Mouse (Mus musculus) kidney, postnatal 0 days (tissue): ENCODE results near the gene Mast3. TPM values are rescaled to one million over a fixed set of nuclear protein-coding genes. Genes with fewer than 3 reads are reported as not detected.
A peak's percentile ranks its signal among the peaks of the same experiment; 100 is the strongest.

Experiments used
- ATAC-seq: fragments of 200-750 bp; cut with Nextera tagmentation; replicated peaks from 2 replicates; pipeline ENCODE4 v1.8.0; 2017; ENCODE audit warnings: low read depth, moderate number of reproducible peaks, moderate TSS enrichment, moderate library complexity; ENCODE audit not compliant: low FRiP score
- DNase-seq: peaks from one replicate; pipeline ENCODE4 v3.0.0-alpha.2; 2016; ENCODE audit warnings: low spot score
- H3K27ac ChIP-seq: fragments of 300-500 bp; sonication (generic); 2 replicates; pipeline ENCODE4 v1.5.1; 2014; ENCODE audit warnings: mild to moderate bottlenecking
- H3K27me3 ChIP-seq: fragments of 300-500 bp; sonication (generic); 2 replicates; pipeline ENCODE4 v1.6.1; 2014; ENCODE audit warnings: low read length, mixed read lengths; ENCODE audit not compliant: insufficient read depth
- H3K36me3 ChIP-seq: fragments of 300-500 bp; sonication (generic); 2 replicates; pipeline ENCODE4 v1.6.1; 2014; ENCODE audit warnings: low read length, mixed read lengths; ENCODE audit not compliant: insufficient read depth
- H3K4me1 ChIP-seq: fragments of 300-500 bp; sonication (generic); replicated peaks from 2 replicates; pipeline ENCODE4 v1.6.1; 2014; ENCODE audit warnings: antibody characterized with exemption, low read length, mixed read lengths; ENCODE audit not compliant: insufficient read depth
- H3K4me2 ChIP-seq: fragments of 300-500 bp; sonication (generic); 2 replicates; pipeline ENCODE4 v1.6.1; 2014; ENCODE audit warnings: mild to moderate bottlenecking, low read length, moderate library complexity, mixed read lengths
- H3K4me3 ChIP-seq: fragments of 300-500 bp; sonication (generic); replicated peaks from 2 replicates; pipeline ENCODE4 v1.5.1; 2014; ENCODE audit warnings: low read depth, low read length
- H3K9ac ChIP-seq: fragments of 300-500 bp; sonication (generic); 2 replicates; pipeline ENCODE4 v1.6.1; 2014; ENCODE audit warnings: low read depth, low read length
- H3K9me3 ChIP-seq: fragments of 300-500 bp; sonication (generic); replicated peaks from 2 replicates; pipeline ENCODE4 v1.6.1; 2016; ENCODE audit warnings: low read length, inconsistent platforms, mixed read lengths
- CTCF ChIP-seq: IDR thresholded peaks from 2 replicates; pipeline ENCODE4 v1.5.1; 2016; ENCODE audit warnings: antibody characterized with exemption, low read depth, mild to moderate bottlenecking, moderate library complexity
- WGBS: fragments of 180-500 bp; shearing (Covaris S2); extraction: QIAGEN DNeasy Blood & Tissue Kit; methylation state at CpG from one replicate; pipeline ENCODE4 v1.1.7; 2014; 5-methylcytosine and 5-hydroxymethylcytosine counted together
- polyA plus RNA-seq: library from polyadenylated mRNA; unstranded; fragments of >200 nt; fragmentation: Nextera tagmentation; extraction: Ambion mirVana; gene quantifications from 2 replicates; pipeline ENCODE4 v1.2.1, GENCODE M21; 2015

Mast3 gene
- polyA plus RNA-seq, 1 experiment from 2014 or later: 10.2 TPM

DNA sequence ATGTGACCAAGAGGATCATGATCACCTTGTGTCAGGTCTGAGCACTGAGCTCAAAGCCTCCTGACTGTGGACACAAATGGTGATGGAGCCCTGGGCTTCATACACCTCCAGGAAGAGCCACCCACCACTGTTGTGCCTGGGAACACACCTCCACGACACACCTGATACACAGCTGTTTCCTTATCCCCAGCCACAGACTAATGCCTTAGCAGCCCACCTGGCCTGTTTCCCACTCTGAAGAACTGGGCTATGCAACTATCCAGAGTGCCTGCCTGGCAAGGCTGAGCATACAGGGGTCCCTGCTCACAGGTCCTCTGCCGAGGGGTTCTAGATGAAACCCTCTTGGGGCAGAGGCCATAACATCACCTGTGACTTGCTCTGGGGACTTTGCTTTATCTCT is 10.6 kb downstream of the Mast3 start:
- DNase-seq (no peak), ATAC-seq (no peak)
- no peak overlapping the region for H3K4me2 ChIP-seq
- no peak for TF ChIP-seq CTCF
- H3K27ac ChIP-seq: no peak overlapping the region
- peaks cover 9% of the 10 kb centered on the region; the same call in 1 of the 2 replicates for H3K27me3 ChIP-seq
- 0 out of 2 replicates have a peak, but pooled peaks cover under 1% of the 10 kb centered on the region for H3K36me3 ChIP-seq
- no peak overlapping the region for H3K9ac ChIP-seq
- H3K4me1 ChIP-seq: peaks cover 35% of the 10 kb centered on the region
- H3K9me3 ChIP-seq: no peaks in the 10 kb centered on the region
- WGBS: 80% methylated on average over 2 of the region's 2 CpGs
- H3K4me3 ChIP-seq: no peak overlapping the region

DNA sequence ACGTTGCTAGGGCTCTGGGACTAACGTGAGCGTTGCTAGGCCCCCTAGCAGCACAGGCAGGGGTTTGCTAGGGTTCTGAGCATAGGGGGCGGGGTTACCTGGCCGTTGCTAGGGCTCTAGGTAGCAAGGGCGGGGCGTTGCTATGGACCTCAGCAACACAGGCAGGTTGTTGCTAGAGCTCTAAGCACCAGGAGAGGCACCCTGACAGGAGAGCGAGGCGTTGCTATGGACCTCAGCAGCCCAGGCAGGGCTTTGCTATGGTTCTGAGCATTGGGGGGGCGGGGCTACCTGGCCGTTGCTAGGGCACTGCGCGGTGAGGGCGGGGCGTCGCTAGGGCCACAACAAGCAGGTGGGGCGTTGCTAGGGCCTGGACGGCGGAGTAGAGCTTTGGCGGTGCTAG is 12.2 kb downstream of the Mast3 start:
- DNase-seq: peak; percentile 74
- Histone ChIP-seq H3K9me3 (no peaks in the 10 kb centered on the region), H3K4me1 (peaks cover 26% of the 10 kb centered on the region), H3K4me2 (peak overlapping the region; percentile 80), H3K27me3 (no peaks in the 10 kb centered on the region), H3K36me3 (peaks cover 13% of the 10 kb centered on the region; the same call in 1 of the 2 replicates), H3K4me3 (peak overlapping the region; percentile 70), H3K27ac (peak overlapping the region; percentile 86; the same call in 1 of the 2 replicates), H3K9ac (peak overlapping the region; percentile 83; the same call in 1 of the 2 replicates)
- TF ChIP-seq CTCF: 0 out of 2 replicates have a peak, but pooled peaks have one; percentile 5
- WGBS: 2% methylated on average over 20 of the region's 20 CpGs
- ATAC-seq: peak; percentile 70

DNA sequence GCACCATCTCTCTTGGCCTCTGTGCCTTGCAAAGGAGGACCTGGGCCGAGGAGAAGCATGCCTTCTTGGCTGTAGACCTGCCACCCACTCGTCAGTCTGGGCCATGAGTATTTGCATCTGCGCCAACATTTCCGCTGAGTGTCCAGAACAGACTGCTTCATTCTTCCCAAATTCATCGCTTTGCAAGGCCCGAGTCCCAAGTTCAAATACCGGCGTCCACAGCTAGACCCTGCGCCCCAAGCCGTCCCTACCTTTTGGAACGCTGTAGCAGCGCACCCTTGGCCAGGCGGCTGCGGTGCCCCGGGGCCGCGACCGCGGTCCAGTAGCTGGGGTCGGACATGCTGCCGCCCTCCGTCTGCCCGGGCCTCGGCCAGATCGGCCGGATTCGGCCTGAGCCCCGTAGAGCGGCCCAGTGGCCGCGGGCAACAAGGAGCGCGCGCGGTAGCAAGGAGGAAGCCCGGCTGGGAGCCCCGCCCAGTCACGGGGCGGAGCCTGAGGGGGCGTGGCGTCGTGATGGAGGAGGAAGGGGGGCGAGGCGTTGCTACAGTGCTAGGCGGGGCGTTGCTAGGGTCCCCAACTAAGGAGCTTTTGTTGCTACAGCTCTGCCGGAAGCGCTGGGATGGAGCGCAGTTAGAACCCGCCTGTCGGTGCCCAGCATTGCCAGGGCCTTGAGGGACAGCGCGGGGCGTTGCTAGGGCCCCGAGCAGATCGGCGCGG is 12.7 kb downstream of the Mast3 start:
- TF ChIP-seq CTCF: no peak
- peak overlapping the region; percentile 70 for H3K4me3 ChIP-seq
- H3K9me3 ChIP-seq: no peaks in the 10 kb centered on the region
- H3K4me2 ChIP-seq: peak overlapping the region; percentile 80
- ATAC-seq: peak; percentile 81
- H3K27me3 ChIP-seq: no peaks in the 10 kb centered on the region
- WGBS: 4% methylated on average over 58 of the region's 58 CpGs
- peaks cover 23% of the 10 kb centered on the region for H3K4me1 ChIP-seq
- peaks cover 13% of the 10 kb centered on the region; the same call in 1 of the 2 replicates for H3K36me3 ChIP-seq
- peak overlapping the region; percentile 86 for H3K27ac ChIP-seq
- DNase-seq: peak; percentile 98
- H3K9ac ChIP-seq: peak overlapping the region; percentile 83

DNA sequence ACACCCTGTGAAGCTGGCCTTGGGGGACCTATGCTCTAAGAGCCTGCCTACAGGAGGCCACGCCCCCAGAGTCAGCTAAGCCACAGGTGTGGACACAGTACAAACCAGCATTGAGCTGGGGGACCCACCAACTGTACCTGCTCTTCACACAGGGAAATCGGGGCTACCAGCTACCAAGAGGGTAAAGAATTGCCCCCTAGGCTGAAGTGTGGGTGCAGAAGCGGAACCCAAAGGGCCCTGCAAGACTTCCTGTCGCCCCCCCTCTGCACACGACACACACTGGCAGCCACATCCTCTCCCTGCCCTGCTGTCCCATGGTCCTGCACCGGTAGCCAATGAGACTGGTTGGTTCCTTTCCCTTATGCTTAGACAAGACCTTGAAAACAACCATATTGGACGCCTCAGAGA is 13.6 kb downstream of the Mast3 start:
- WGBS: 36% methylated on average over 7 of the region's 7 CpGs
- Histone ChIP-seq H3K9me3 (no peaks in the 10 kb centered on the region), H3K4me3 (peak overlapping the region; percentile 70), H3K4me2 (peak overlapping the region; percentile 80), H3K4me1 (peaks cover 18% of the 10 kb centered on the region), H3K27ac (peak overlapping the region; percentile 86; the same call in 1 of the 2 replicates), H3K36me3 (peaks cover 14% of the 10 kb centered on the region; the same call in 1 of the 2 replicates), H3K9ac (peak overlapping the region; percentile 83), H3K27me3 (no peaks in the 10 kb centered on the region)
- DNase-seq (no peak), ATAC-seq (no peak)
- no peak for TF ChIP-seq CTCF

DNA sequence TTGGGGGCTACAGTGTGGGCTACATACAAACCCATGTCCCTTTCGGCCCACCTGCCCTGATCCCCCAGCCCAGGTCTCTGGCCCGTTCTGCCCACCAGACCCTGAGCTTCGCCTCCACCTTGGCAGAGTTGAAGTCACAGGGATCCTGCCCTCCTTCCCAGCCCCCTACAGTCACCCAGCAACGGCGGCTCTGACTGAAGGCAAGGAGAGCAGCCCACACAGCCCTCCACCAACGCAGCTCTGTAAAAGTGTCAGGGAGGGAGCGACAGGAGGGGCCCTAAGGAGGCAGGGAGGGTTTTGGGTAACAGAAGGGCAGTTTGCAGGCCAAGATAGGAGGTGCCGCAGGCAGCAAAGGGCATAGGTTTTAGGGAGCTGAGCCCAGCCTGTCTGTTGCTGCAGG is 14.0 kb downstream of the Mast3 start:
- TF ChIP-seq CTCF: no peak
- Histone ChIP-seq H3K9me3 (no peaks in the 10 kb centered on the region), H3K4me1 (peaks cover 18% of the 10 kb centered on the region), H3K4me2 (peak overlapping the region; percentile 80), H3K27me3 (no peaks in the 10 kb centered on the region), H3K27ac (no peak overlapping the region), H3K9ac (peak overlapping the region; percentile 83), H3K4me3 (0 out of 2 replicates have a peak overlapping the region, but pooled peaks have one; percentile 70), H3K36me3 (peaks cover 19% of the 10 kb centered on the region; the same call in 1 of the 2 replicates)
- WGBS: 23% methylated on average over 8 of the region's 8 CpGs
- peak; percentile 59 for DNase-seq
- no peak for ATAC-seq

DNA sequence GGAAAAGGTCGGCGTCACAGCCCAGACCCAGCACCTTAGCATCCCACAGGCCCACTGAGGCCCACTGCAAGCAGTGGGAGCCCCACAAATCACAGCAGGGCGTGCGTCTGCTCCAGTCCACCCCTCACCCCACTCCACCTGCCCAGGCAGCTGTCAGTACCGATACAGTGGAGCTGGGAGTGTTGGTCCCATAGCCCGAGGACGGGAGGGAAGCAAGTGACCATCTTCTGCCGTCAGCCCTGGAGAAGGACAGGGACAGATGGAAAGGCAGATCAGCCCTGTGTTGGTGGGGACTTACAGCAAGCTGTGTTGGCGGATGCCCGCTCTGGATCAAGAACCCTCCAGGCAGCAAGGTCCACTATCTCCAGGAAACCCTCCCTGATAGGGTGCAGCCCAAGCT is 15.8 kb downstream of the Mast3 start:
- WGBS: 79% methylated on average over 10 of the region's 10 CpGs
- H3K4me1 ChIP-seq: peaks cover 18% of the 10 kb centered on the region
- no peaks in the 10 kb centered on the region for H3K27me3 ChIP-seq
- no peak for TF ChIP-seq CTCF
- peaks cover 31% of the 10 kb centered on the region for H3K36me3 ChIP-seq
- H3K4me2 ChIP-seq: no peak overlapping the region
- H3K4me3 ChIP-seq: no peak overlapping the region
- no peak overlapping the region for H3K27ac ChIP-seq
- H3K9ac ChIP-seq: no peak overlapping the region
- H3K9me3 ChIP-seq: no peaks in the 10 kb centered on the region
- ATAC-seq (no peak), DNase-seq (no peak)
